8 mouse cellular contexts compared by ENCODE assay signal in genomic region chr1:52008443-52008842, GRCm38 (mm10). TPM values are rescaled to one million over a fixed set of nuclear protein-coding genes. Genes with fewer than 3 reads are reported as not detected.
DNase-seq lines count a peak whose midpoint lies in the region; ATAC-seq lines count a peak whose summit lies in the region.

No protein-coding gene starts in this region.

- no peak for ATAC-seq in hindbrain, embryonic 13.5 days (ENCODE audit: low FRiP score)
- ATAC-seq in liver, embryonic 16.5 days (ENCODE audit: low read depth) = no peak

- peaks cover 25% of the 10 kb centered on the region for H3K27me3 ChIP-seq in hindbrain, embryonic 13.5 days
- H3K27me3 ChIP-seq in liver, embryonic 16.5 days (ENCODE audit: control insufficient read depth, insufficient read depth, low read depth, low read length) = no peaks in the 10 kb centered on the region

- H3K4me3 ChIP-seq in hindbrain, embryonic 13.5 days = peak overlapping the region; percentile 21
- peak overlapping the region; percentile 34 for H3K4me3 ChIP-seq in liver, embryonic 16.5 days (ENCODE audit: low read depth, low read length)

- 1% methylated on average over 11 of the region's 11 CpGs for WGBS in hindbrain, embryonic 13.5 days
- 2% methylated on average over 11 of the region's 11 CpGs for WGBS in liver, embryonic 16.5 days (ENCODE audit: insufficient replicate concordance)

- peak overlapping the region; percentile 55 for H3K9ac ChIP-seq in hindbrain, embryonic 13.5 days
- H3K9ac ChIP-seq in liver, embryonic 16.5 days (ENCODE audit: low read depth, low read length) = no peak overlapping the region

- H3K4me2 ChIP-seq in hindbrain, embryonic 13.5 days = peak overlapping the region; percentile 48
- H3K4me2 ChIP-seq in liver, embryonic 16.5 days (ENCODE audit: low read depth, low read length) = peak overlapping the region; percentile 29

- peak; percentile 33 for DNase-seq in adrenal gland, adult 2 months
- DNase-seq in adrenal gland, adult 18-20 months (ENCODE audit: low spot score in 2 of 2) = no peak
- peak; percentile 26 for DNase-seq in embryo, embryonic 9.5 days (ENCODE audit: extremely low spot score)
- DNase-seq in natural killer cell, adult 2 months (ENCODE audit: low spot score in 2 of 2) = peak; percentile 84 to 86
- DNase-seq in layer of hippocampus, postnatal 36 days = no peak
- DNase-seq in cerebellum, adult 18-20 months = no peak

- no peaks in the 10 kb centered on the region for H3K9me3 ChIP-seq in hindbrain, embryonic 13.5 days
- no peaks in the 10 kb centered on the region for H3K9me3 ChIP-seq in liver, embryonic 16.5 days (replicated peaks; ENCODE audit: control insufficient read depth, low read length)

- no peak overlapping the region for H3K27ac ChIP-seq in hindbrain, embryonic 13.5 days
- H3K27ac ChIP-seq in liver, embryonic 16.5 days (ENCODE audit: low read length) = no peak overlapping the region

- H3K4me1 ChIP-seq in hindbrain, embryonic 13.5 days (replicated peaks) = peaks cover 9% of the 10 kb centered on the region
- H3K4me1 ChIP-seq in liver, embryonic 16.5 days (ENCODE audit: control insufficient read depth, low read depth, low read length) = no peaks in the 10 kb centered on the region

- no peaks in the 10 kb centered on the region for H3K36me3 ChIP-seq in hindbrain, embryonic 13.5 days
- no peaks in the 10 kb centered on the region for H3K36me3 ChIP-seq in liver, embryonic 16.5 days (ENCODE audit: control insufficient read depth, insufficient read depth)

RNA-seq across cellular contexts. Expression of gene Stat4, which starts 21.5 kb away (rescaled TPM):
- under 1 TPM; 0.28 to 0.43 TPM for total RNA-seq in adrenal gland, adult 2 months (2021)
- polyA plus RNA-seq in adrenal gland, adult 2 months (2012; rRNA removed) = not detected in 2 replicates
- under 1 TPM; 0.27 to 0.77 TPM for total RNA-seq in adrenal gland, adult 18-20 months (2021)
- 0.56 and 0.64 TPM in 2 replicates for polyA plus RNA-seq in hindbrain, embryonic 13.5 days (2015; fragmentation: Nextera tagmentation; extraction: Ambion mirVana)
- 1.2 and 1.6 TPM in 2 replicates for polyA plus RNA-seq in liver, embryonic 16.5 days (2015; fragmentation: Nextera tagmentation; extraction: Ambion mirVana)
- total RNA-seq in layer of hippocampus, postnatal 36 days (2021) = under 1 TPM; 0.46 to 0.67 TPM

Comparison
In these comparisons a context has a peak if more than half of its experiments do, and no peak if none do; other contexts are left out.
1. DNase-seq: peak in adrenal gland, adult 2 months (single experiment), embryo, embryonic 9.5 days (single experiment) and natural killer cell, adult 2 months (2 of 2); none in adrenal gland, adult 18-20 months (0 of 2), layer of hippocampus, postnatal 36 days (0 of 2) and cerebellum, adult 18-20 months (0 of 2).